Mouse (Mus musculus): Measurements from ENCODE around the gene Polr1b.
A peak's percentile ranks its signal among the peaks of the same experiment; 100 is the strongest.

Polr1b gene

DNA sequence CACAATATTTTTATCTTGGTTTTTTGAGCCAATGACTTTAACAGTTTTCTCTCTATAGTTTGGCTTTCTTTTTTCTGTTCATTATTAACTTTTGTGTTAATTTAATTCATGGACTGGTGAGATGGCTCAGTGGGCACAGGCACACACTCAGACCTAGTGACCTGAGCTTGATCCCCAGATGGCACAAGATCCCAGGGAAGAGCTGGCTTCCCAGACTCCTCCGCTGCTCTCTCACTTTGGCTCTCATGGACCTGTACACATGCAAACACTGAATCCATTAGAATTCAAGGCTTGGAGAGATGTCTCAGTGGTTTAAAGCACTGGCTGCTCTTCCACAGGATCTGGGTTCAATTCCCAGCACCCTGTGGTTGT lies 15.6 kb downstream of the Polr1b start:
- no peak for DNase-seq (ENCODE audit: low read depth, low spot score)

DNA sequence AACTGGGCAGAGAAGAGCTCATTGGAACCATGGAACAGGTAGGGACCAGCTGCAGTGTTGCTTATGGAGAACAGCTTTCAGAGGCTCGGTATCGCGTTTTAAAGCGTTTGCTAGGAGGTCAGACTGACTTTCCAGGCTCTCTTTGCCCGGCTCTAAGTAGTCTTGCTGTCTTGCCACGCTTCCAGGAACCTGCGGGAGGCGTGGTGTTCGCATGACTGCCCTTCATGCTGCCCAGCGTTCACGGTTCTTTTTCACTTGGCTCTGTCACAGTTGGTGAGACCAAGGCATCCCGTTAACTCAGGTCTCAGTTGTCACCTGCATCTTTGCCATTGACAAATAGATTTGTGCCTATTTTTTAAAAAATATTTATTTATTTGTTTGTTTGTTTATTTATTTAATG lies 17.3 kb downstream of the Polr1b start:
- DNase-seq (ENCODE audit: low read depth, low spot score) = no peak

DNA sequence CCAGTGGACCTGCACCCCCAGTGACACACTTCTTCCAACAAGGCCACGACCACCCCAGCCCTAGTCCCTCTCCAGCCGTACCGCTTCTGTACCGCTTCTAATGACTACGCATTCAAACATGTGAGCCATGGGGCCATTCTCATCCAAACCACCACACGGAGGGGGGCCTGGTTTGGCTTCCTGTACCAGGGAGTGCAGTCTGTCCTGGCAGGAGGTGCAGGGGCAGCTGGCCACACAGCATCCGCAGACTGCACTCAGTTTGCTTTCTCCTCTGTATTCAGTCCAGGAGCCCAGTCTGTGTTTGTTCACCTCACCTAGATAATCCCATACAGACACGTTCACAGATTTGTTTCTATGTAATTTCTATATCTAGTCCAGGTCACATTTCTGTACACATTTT lies 21.2 kb downstream of the Polr1b start:
- no peak for DNase-seq (ENCODE audit: low read depth, low spot score)

DNA sequence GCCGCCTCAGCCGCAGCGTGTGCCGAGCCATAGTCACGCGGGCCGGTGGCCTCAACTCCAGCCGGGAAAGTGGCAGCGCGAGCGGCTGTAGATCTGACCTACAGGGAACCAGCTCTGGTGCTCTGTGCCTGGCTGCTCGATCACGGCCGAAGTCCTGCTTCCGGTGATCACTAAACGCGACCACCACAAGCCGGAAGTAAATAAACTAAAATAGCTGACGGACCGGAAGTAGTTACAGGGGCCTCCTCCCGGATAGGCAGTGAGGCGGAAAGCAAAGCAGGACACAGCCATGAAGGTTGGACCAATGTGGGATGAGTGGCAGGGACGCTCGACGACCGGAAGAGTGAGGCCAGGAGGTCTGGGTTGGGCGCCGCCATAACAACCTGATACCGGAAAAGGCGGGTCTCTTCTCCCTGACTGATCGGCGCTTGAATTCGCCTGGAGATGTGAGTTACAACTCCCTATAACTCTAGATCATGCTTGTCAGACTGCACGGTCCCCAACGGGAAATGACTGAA lies 28.7 kb downstream of the Polr1b start, which contains the start of gene Chchd5:
Gene Chchd5, plus strand, starts transcription at position 289 of the 518 bp plus-strand sequence.
- DNase-seq (ENCODE audit: low read depth, low spot score) = peak; percentile 79

DNA sequence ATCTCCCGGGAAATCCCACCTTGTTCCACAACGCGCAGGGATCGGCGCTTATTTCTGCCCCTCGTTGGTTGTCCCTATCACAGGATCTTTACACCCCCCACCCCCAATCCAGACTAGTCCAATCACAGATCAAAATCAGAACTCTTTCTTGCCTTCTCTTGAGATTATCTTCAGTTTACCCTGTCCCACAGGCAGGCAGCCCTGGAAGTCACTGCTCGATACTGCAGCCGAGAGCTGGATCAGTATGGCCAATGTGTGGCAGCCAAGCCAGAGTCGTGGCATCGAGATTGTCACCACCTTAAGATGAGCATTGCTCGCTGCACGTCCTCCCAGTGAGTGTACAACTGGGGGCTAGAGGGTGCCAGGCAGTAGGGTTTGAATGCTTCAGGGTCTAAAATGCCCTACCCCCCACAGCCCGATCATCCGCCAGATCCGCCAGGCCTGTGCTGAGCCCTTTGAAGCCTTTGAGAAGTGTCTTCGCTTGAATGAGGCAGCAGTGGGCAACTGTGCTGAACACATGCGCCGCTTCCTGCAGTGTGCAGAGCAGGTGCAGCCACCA lies 29.3 kb downstream of the Polr1b start:
- DNase-seq (ENCODE audit: low read depth, low spot score) = peak; percentile 8

DNA sequence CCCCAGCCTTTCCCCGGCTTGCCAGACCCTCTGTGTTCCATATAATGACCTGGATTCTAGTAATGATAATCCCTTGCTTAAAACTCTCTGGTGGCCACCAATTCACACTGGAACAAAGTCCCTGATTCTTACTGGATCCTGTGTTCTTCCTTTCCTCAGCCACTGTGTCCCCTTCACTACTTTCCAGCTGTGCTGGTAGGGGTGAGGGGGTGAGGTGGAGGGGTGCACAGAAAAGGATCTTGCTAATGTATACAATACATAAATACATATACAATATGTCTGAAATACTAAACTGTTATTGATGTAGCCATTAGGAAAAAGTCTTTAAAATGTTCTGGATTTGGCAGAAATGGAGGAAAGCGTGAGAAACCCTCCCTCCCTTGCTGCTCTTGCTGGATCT lies 30.0 kb downstream of the Polr1b start:
- no peak for DNase-seq (ENCODE audit: low read depth, low spot score)

DNA sequence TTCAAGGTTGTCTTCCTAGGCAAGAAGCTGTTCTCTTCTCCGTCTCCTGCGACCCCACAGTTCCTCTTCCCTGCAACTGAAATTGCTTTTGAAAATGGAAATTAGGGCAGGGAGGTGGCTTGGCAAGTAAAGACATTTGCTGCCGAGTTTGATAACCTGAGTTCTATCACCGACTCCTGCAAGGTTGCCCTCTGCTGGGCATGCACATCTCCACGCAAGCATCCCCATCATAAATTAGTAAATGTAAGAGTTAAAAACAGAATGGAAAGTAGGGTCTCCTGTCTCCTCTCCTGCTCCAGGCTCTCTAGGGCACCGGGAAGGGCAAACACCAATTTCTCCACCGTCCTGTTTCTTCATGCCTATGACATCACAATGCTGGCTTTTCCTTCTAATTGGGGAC lies 31.4 kb downstream of the Polr1b start:
- no peak for DNase-seq (ENCODE audit: low read depth, low spot score)

DNA sequence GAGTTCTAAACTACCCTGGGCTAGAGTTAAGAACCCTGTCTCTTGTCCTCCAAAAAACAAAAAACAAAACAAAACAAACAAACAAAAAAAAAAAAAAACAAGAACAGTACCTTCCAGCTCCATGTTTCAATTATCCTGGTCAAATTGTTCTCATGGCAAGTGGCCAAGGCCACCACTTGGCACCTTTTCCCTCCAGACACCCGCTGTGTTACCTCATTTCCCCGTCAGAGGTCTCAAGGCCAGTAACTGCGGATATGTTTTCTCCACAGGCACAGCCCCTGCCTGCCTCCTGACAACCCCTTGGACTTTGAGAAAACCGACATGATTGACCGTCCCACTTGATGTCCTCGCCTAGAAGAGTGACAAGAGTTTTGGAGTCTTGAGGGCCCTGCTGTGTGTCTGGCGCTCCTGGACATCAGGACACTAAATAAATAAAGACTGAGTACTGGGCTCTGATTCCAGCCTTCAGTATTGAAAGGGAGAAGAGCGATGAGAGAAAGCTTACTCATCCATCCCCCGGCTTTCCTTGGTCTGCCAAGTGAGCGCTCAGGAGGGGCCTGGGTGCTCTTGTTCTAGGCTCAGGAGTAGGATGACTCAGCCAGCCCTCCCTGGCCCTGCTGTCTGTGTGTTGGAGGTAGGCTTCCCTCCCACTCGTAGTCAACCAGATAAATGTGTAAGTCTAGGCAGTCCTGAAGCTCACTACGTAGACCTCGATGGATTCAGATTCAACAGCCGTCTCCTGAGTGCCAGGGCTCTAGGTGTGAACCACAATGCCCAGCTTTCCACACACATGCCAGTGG lies 32.4 kb downstream of the Polr1b start:
- no peak for DNase-seq (ENCODE audit: low read depth, low spot score)

DNA sequence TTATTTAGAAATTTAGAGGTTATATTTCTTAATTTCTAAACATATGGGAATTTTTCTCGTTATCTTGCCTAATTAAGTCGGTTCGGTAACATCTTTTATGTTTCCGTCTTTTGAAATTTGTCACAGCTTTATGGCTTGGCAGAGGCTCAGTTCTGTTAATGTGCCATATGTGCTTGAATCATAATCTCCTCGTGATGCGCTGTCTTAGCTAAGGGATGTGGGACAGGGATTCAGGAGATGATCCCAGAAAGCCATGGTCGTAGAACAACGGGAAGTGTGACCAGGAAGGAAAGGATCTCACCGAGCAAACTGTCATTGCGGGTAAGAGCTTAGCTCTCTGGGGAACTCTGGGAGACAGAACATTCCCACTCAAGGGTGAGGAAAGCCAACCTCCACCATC lies 39.1 kb downstream of the Polr1b start:
- DNase-seq (ENCODE audit: low read depth, low spot score) = no peak

DNA sequence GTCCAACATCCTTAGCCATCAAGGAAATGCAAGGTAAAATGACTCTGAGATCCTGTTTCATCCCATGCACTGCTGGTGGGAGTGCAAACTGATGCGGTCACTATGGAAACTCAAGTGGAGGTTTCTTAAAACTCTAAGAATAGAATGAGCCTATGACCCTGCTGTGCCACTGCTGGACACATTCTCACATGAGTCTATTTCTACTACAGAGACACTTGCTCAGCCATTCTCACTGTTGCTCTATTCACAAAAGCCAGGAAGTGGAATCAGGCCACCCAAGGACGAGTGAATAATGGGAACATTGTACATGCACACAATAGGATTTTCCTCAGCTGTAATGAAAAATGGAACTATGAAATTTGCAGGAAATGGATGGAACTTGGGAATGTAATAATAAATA lies 48.0 kb downstream of the Polr1b start:
- DNase-seq (ENCODE audit: low read depth, low spot score) = no peak

DNA sequence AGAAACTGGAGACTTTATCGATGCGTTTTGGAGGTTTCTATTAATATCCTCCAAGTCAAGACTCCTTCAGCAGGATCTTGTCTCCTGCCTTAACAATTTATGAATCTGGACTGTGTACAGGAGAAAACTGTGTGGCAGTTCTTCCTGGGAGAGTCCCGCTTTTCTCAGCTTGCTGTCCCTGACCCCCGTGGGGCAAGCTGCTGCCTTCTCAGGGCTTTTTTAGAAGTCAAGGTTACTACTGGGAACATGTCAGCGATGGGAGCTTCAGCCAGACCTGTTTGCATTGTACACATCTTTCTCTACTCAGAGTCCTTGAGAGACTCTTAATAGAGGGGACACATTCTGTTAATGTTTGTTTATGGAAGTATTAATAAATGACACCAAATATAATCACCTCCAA lies 49.6 kb downstream of the Polr1b start:
- no peak for DNase-seq (ENCODE audit: low read depth, low spot score)

DNA sequence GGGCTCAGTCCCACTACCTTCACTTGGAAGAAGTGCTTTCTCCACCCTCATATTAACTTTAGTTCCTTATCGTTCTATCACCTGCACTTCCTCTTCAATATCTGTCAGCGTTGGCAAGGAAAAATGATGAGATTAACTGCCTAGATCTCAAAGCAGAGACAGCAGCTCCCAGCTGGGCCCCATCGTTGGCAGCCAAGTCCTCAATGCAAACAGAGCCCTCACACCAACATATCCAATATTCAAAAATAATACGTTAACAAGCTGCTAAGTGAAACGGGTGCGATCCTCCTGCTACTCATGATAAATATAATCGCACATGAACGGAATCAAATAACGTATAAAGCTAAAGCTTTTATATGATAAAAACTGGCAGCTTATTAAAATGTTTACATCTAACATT lies 50.3 kb downstream of the Polr1b start:
- no peak for DNase-seq (ENCODE audit: low read depth, low spot score)

DNA sequence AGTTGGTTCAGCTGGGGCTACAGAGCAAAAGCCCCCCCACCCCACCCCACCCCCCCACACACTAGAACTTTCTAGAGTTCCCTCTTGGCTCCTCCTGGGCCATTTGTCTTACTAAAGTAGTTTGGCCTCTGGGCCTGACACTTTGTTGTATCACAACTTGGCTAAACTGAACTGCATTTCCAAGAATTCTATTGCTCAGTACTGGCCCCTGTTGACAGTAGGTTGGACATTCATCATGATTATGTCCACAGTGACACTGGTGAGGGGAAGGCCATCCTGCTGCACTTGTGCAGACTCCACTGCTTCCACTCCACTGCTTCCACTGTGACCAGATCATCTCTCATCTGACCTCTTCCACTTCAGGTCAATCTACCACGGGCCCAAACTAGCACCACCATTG lies 52.0 kb downstream of the Polr1b start:
- no peak for DNase-seq (ENCODE audit: low read depth, low spot score)

DNA sequence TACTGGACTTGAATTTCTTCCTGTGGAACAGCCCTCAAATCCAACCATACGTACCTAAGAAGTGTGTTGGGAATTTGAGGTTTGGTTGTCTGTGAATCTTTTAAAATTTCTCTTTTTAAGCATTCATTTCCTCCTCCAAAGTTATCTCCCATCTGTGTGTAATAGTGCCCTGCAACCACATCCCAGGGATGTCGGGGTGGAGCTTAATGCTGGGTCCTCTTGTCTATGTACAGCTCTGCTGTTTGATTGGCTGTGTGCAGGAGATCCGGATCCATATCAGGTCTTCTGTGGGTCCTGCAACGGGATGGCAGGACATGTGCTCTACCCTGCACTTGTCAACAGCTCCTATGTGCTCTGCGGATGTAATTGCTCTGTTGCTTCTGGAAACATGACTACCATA lies 64.0 kb downstream of the Polr1b start:
- DNase-seq (ENCODE audit: low read depth, low spot score) = no peak

DNA sequence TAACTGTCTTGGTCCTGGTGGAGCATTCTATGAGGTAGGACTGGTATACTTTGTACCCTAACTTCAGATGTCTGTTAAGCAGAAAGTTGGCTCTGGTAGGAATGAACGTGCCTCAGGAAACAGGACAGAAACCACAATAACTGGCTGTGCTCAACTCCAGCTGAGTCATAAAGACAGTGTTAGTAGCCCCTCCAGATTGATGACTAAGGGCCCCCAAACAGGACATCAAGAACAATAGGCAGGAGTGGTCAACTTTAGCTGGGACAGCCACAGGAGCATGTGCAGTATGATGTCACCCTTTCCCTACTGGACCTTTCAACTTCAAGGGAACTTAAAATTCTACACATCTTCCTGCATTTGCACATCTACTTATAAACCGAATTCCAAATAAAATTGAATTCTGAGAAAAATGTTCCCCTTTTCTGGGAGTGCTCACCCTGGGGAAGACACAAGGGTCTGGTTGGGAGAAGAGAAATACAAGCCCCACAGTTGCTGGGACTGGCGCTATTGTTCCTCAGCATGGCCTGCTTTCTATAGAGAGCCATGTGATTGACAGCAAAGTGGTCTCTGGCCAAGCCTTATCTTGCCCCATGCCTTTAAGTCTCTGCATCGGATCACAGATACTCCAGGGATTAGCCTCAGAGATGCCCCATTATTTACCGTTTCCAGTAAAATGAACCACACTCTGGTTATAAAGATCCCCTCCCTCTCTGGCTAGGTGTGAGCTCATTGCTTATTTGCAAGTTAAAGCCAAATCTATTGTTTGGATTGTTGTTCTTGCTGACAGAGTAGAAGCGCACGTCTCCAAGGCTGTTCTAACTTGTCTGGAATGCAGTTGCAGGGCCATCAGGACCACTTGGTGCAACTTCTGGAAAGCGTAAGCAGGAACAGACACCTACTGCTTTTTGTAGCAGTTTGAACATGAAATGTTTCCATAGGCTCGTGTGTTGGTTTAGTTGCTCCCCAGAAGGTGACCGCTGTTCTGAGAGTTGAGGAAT lies 66.0 kb downstream of the Polr1b start:
- no peak for DNase-seq (ENCODE audit: low read depth, low spot score)

DNA sequence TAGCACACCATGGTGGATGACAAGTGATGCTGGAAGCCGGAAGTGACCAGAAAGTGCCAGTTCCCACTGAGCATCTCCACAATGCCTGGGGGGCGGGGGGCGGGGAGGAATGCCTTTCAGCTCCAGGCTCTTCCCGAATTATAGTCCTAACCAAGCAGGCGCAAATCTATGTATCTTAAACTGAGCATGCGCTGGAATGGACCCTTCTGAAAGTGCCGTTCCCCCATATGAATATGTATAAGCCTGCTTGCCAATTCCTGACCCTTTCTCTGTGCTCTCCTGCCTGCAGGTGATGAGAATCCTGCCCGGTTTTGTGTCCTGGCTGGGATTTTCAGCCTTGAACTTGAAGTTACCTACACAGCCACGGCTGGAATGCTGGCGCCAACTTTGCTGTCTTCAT lies 72.6 kb downstream of the Polr1b start:
- DNase-seq (ENCODE audit: low read depth, low spot score) = no peak

DNA sequence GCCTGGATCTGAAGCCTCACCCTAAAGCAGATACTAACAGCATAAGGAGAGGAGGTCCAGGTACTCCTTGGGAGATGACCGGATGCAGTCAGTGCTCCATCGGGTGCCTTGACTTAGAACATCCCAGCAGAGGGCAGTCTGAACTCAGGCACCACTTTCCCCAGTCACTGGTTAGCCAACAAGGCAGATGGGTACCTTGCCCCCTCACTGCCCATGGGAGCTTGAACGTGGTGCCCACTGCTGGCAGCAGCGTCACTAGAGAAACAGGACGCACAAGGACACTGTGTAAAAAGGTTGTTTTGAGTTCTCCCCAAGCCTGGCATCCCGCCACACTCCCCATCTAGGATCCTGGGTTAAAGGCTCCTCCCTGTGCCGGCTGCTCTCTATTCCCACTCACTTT lies 73.7 kb downstream of the Polr1b start:
- DNase-seq (ENCODE audit: low read depth, low spot score) = no peak

DNA sequence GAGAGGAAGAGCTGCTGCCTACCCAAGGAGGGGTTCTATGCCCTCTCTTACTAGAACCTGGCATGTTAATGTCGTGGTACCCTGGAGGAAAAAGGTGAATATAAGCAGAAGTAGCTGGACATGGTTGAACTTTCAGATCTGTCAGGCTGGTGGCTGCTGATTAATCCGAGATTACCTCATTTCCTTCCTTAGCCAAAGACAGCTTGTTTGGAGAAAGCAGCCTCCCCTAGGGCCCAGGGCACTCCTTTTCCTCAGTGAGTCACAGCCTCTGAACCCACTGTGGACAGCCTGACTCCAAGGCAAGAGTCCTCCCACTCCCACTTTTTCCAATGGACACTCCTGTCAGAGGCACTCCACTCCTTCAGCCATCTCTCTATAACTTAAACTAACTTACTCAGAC lies 74.8 kb downstream of the Polr1b start:
- no peak for DNase-seq (ENCODE audit: low read depth, low spot score)

All from c-Kit-negative CD71-positive TER-119-positive erythroid progenitor cells, embryonic 14.5 days (primary cell).